Mouse (Mus musculus) bone marrow macrophage, adult 2 months (primary cell): ENCODE results near the gene Abcc4.

Experiments
- CTCF ChIP-seq: IDR thresholded peaks from 2 replicates; pipeline ENCODE4 v1.5.1; 2012; ENCODE audit warnings: low read depth, mild to moderate bottlenecking, low read length, moderate library complexity
- POLR2A ChIP-seq: IDR thresholded peaks from 2 replicates; pipeline ENCODE4 v1.6.1; 2012; ENCODE audit warnings: mild to moderate bottlenecking, low read depth, low read length, borderline replicate concordance

GRCm38 (mm10) chr14:118658328-118658692, 47.7 kb downstream of the Abcc4 start:
- TF ChIP-seq CTCF: no peak
- no peak for TF ChIP-seq POLR2A
